Mouse (Mus musculus) liver, embryonic 16.5 days (tissue): ENCODE measurements around the gene Defb33. TPM values are rescaled to one million over a fixed set of nuclear protein-coding genes. Genes with fewer than 3 reads are reported as not detected.

Experiments
- ATAC-seq: fragments of 200-750 bp; cut with Nextera tagmentation; 2 replicates; pipeline ENCODE4 v1.8.0; 2017; ENCODE audit warnings: low read depth, mild to moderate bottlenecking, moderate number of reproducible peaks, moderate library complexity
- H3K27ac ChIP-seq: fragments of 300-500 bp; sonication (generic); 2 replicates; pipeline ENCODE4 v1.5.1; 2014; ENCODE audit warnings: mild to moderate bottlenecking, low read length
- H3K27me3 ChIP-seq: fragments of 300-500 bp; sonication (generic); 2 replicates; pipeline ENCODE4 v1.6.1; 2014; ENCODE audit warnings: low read depth, low read length, mixed read lengths; ENCODE audit not compliant: control insufficient read depth, insufficient read depth
- H3K36me3 ChIP-seq: fragments of 300-500 bp; sonication (generic); 2 replicates; pipeline ENCODE4 v1.6.1; 2014; ENCODE audit warnings: mild to moderate bottlenecking; ENCODE audit not compliant: control insufficient read depth, insufficient read depth
- H3K4me1 ChIP-seq: fragments of 300-500 bp; sonication (generic); 2 replicates; pipeline ENCODE4 v1.6.1; 2014; ENCODE audit warnings: low read depth, low read length, mixed read lengths; ENCODE audit not compliant: control insufficient read depth
- H3K4me2 ChIP-seq: fragments of 300-500 bp; sonication (generic); 2 replicates; pipeline ENCODE4 v1.6.1; 2014; ENCODE audit warnings: low read depth, low read length, mixed read lengths
- H3K4me3 ChIP-seq: fragments of 300-500 bp; sonication (generic); 2 replicates; pipeline ENCODE4 v1.5.1; 2014; ENCODE audit warnings: low read depth, mild to moderate bottlenecking, low read length
- H3K9ac ChIP-seq: fragments of 300-500 bp; sonication (generic); 2 replicates; pipeline ENCODE4 v1.6.1; 2014; ENCODE audit warnings: low read depth, low read length
- H3K9me3 ChIP-seq: fragments of 300-500 bp; sonication (generic); replicated peaks from 2 replicates; pipeline ENCODE4 v1.6.1; 2016; ENCODE audit warnings: low read length; ENCODE audit not compliant: control insufficient read depth
- WGBS: fragments of 180-500 bp; shearing (Covaris S2); extraction: QIAGEN DNeasy Blood & Tissue Kit; methylation state at CpG from one replicate; pipeline ENCODE4 v1.1.7; 2014; ENCODE audit not compliant: insufficient replicate concordance; 5-methylcytosine and 5-hydroxymethylcytosine counted together
- polyA plus RNA-seq: library from polyadenylated mRNA; unstranded; fragments of >200 nt; fragmentation: Nextera tagmentation; extraction: Ambion mirVana; gene quantifications from 2 replicates; pipeline ENCODE4 v1.2.1, GENCODE M21; 2015

Defb33 gene
- not detected in 2 replicates for polyA plus RNA-seq

DNA sequence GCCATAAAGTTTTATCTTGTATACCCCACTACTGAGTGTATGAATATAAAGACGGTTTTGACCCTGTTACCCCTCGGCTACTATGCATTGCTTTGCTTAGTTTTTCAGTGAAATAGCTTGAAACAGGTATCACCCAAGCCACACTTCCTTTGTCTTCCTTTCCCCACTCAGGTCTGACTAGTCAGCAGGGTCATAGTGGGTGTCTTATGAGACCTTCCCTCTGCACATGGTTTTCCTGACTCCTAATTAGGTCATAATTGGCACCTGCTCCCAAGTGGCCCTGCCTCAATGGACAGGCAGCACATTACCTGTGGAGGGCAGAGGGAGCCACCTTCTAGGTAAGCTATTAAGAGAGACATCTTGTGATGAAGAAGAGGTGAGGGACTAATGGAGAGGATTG is at the start of gene Defb33:
Gene Defb33, plus strand, starts transcription at position 301 of the 400 bp plus-strand sequence.
- Histone ChIP-seq H3K9me3 (peaks cover 2% of the 10 kb centered on the region; the same call in 1 of the 2 replicates), H3K27me3 (no peaks in the 10 kb centered on the region), H3K36me3 (no peaks in the 10 kb centered on the region), H3K4me2 (no peak within 1 kb of the TSS), H3K4me3 (no peak within 1 kb of the TSS), H3K9ac (no peak within 1 kb of the TSS), H3K4me1 (no peaks in the 10 kb centered on the region), H3K27ac (no peak within 1 kb of the TSS)
- WGBS = 61% methylated on average over 2 of the region's 2 CpGs
- ATAC-seq = no peak

- no peak overlapping the region for H3K4me3 ChIP-seq
These were observed 17.9 kb upstream of the Defb33 start for GRCm38 (mm10) chr8:20874608-20875007.

GRCm38 (mm10) chr8:20902527-20902926 is 10.1 kb downstream of the Defb33 start, which contains the start of gene Gm15056:
TSS of gene Gm15056 (minus strand) at chr8:20902627.
- H3K36me3 ChIP-seq = no peaks in the 10 kb centered on the region

More at GRCm38 (mm10) chr8:20874608-20875007, 17.9 kb upstream of the Defb33 start:
- Histone ChIP-seq H3K27me3 (no peaks in the 10 kb centered on the region), H3K9me3 (no peaks in the 10 kb centered on the region), H3K27ac (no peak overlapping the region), H3K4me1 (no peaks in the 10 kb centered on the region), H3K9ac (no peak overlapping the region), H3K4me2 (no peak overlapping the region), H3K36me3 (no peaks in the 10 kb centered on the region)
- 26% methylated on average over 6 of the region's 6 CpGs for WGBS
- no peak for ATAC-seq

DNA sequence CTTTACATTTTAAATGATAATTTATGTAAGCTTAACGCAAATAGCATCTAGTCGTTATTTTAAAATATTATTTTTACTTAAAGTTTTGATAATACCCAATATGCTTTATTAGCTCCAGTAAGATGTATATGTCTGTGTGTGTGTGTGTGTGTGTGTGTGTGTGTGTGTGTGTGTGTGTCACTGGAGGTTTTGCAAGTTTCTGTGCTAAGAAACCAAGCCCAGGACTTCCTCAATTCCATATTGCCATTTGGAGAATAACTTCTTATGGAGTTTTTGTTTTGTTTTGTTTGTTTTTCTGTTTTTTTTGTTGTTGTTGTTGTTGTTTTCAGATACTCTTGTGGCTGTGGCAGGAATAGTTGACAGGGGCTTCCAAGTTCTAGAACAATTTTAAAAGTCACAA is 14.7 kb downstream of the Defb33 start:
- Histone ChIP-seq H3K9me3 (no peaks in the 10 kb centered on the region), H3K4me1 (no peaks in the 10 kb centered on the region), H3K36me3 (no peaks in the 10 kb centered on the region), H3K4me2 (no peak overlapping the region), H3K27me3 (no peaks in the 10 kb centered on the region), H3K4me3 (no peak overlapping the region), H3K9ac (no peak overlapping the region), H3K27ac (no peak overlapping the region)
- WGBS = 70% methylated on average over 2 of the region's 2 CpGs
- no peak for ATAC-seq

More at GRCm38 (mm10) chr8:20902527-20902926, 10.1 kb downstream of the Defb33 start, which contains the start of gene Gm15056:
- Histone ChIP-seq H3K4me3 (no peak within 1 kb of the TSS), H3K4me1 (no peaks in the 10 kb centered on the region), H3K9ac (no peak within 1 kb of the TSS), H3K4me2 (no peak within 1 kb of the TSS), H3K9me3 (no peaks in the 10 kb centered on the region; the same call in 1 of the 2 replicates), H3K27ac (no peak within 1 kb of the TSS), H3K27me3 (no peaks in the 10 kb centered on the region)
- 23% methylated on average over 2 of the region's 2 CpGs for WGBS
- no peak for ATAC-seq

DNA sequence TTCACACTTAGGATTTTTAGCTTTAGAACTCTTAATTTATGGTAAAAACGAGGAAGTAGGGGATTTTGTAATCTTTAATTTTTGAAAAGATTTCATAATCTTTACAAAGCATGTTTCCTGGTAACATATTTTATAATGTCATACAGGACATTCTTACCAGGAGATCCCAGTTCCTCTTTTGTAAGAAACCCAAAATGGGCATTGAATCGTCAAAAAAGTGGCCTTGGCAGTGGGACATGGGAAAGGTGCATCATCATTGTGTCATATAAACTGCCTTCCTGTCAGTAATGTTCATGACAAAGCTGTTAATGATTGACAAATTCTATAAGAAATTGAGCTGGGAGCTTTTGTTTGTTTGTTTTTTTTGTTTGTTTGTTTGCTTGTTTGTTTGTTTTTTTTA is 15.8 kb downstream of the Defb33 start:
- ATAC-seq = no peak
- WGBS = 32% methylated on average over 2 of the region's 2 CpGs
- Histone ChIP-seq H3K9me3 (no peaks in the 10 kb centered on the region), H3K36me3 (no peaks in the 10 kb centered on the region), H3K9ac (no peak overlapping the region), H3K4me3 (no peak overlapping the region), H3K27me3 (no peaks in the 10 kb centered on the region), H3K4me2 (no peak overlapping the region), H3K4me1 (no peaks in the 10 kb centered on the region), H3K27ac (no peak overlapping the region)

GRCm38 (mm10) chr8:20912288-20912687 is 19.8 kb downstream of the Defb33 start:
- no peaks in the 10 kb centered on the region for H3K27me3 ChIP-seq
- H3K36me3 ChIP-seq = no peaks in the 10 kb centered on the region
- no peak overlapping the region for H3K4me2 ChIP-seq
- no peak for ATAC-seq
- no peak overlapping the region for H3K4me3 ChIP-seq
- H3K27ac ChIP-seq = no peak overlapping the region
- no peaks in the 10 kb centered on the region for H3K9me3 ChIP-seq
- H3K9ac ChIP-seq = no peak overlapping the region
- WGBS = 35% methylated on average over 1 of the region's 1 CpGs
- no peaks in the 10 kb centered on the region for H3K4me1 ChIP-seq

DNA sequence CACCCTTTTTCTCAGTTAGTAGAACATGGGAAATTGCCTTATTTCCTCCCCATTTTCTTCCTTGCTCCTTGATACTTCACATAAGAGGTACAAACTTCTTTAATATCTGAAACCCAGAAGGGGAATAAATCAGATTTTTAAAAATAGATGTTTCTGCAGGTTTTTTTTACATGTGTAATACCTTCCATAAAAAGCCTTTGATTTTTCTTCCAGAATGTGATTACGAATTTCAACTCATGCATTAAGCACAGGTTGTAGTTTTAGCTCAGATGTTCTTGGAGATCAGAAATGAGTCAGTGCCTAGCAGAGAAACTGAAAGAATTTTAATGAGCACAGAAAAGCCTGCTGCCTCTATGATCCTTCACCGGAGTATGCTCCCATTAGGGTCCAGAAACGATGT is 29.5 kb downstream of the Defb33 start, which contains the start of gene Gm6040:
Gene Gm6040, minus strand, starts transcription at position 101 of the 400 bp plus-strand sequence.
- Histone ChIP-seq H3K4me2 (no peak within 1 kb of the TSS), H3K27ac (no peak within 1 kb of the TSS), H3K4me3 (no peak within 1 kb of the TSS), H3K9me3 (no peaks in the 10 kb centered on the region), H3K4me1 (no peaks in the 10 kb centered on the region), H3K36me3 (no peaks in the 10 kb centered on the region), H3K9ac (no peak within 1 kb of the TSS), H3K27me3 (no peaks in the 10 kb centered on the region)
- 46% methylated on average over 3 of the region's 3 CpGs for WGBS
- ATAC-seq = no peak

DNA sequence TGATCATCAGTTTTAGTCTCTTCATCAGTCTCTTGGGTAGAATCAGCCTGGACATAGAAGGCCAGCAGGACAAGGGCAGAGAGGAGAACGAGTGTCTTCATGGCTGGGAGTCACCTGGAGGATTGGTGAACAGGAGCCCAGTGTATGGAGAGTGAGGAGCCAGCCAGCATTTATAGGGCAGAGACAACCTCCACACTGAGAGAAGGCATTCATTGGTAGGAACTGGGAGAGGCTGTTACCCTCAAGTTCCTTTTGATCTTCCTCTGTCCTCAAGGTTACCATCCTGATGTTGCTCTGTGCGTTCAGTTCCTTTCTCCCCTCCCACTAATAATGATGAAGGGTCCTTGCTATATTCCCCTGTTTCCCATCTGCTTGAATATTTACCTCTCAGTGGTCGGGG is 52.1 kb downstream of the Defb33 start, which contains the start of gene AY761185:
Gene AY761185, minus strand, starts transcription at position 101 of the 400 bp plus-strand sequence.
- WGBS = 33% methylated on average over 3 of the region's 3 CpGs
- no peaks in the 10 kb centered on the region for H3K4me1 ChIP-seq

More for the DNA sequence above, 52.1 kb downstream of the Defb33 start, which contains the start of gene AY761185:
- Histone ChIP-seq H3K9me3 (no peaks in the 10 kb centered on the region), H3K4me3 (no peak within 1 kb of the TSS), H3K4me2 (no peak within 1 kb of the TSS), H3K36me3 (no peaks in the 10 kb centered on the region), H3K27ac (no peak within 1 kb of the TSS), H3K9ac (no peak within 1 kb of the TSS), H3K27me3 (no peaks in the 10 kb centered on the region)
- ATAC-seq = no peak
